Mouse (Mus musculus): ENCODE results near the gene Elavl2. TPM values are rescaled to one million over a fixed set of nuclear protein-coding genes. Genes with fewer than 3 reads are reported as not detected.

Elavl2 gene
- polyA plus RNA-seq, 1 experiment from 2014 or later, result 3.2 TPM

GRCm38 (mm10) chr4:91371819-91372215 lies 28.8 kb downstream of the Elavl2 start:
- Histone ChIP-seq H3K4me3 (ENCODE audit: control insufficient read depth in 1 of 2, insufficient read depth in 1 of 2, low read depth in 1 of 2, low read length in 2 of 2) (peak overlapping the region; percentile 63 to 65), H3K27me3 (ENCODE audit: control insufficient read depth, insufficient read depth, low read length) (peaks cover 56% of the 10 kb centered on the region), H3K9me3 (ENCODE audit: control insufficient read depth, low read length) (no peaks in the 10 kb centered on the region), H3K36me3 (ENCODE audit: control insufficient read depth, insufficient read depth, low read length) (no peaks in the 10 kb centered on the region), H3K9ac (ENCODE audit: low read length) (peak overlapping the region; percentile 55), H3K27ac (replicated peaks in 1 of 2; ENCODE audit: control insufficient read depth in 1 of 2, insufficient read depth in 1 of 2, low read depth in 2 of 2, low read length in 2 of 2) (no peak overlapping the region), H3K4me1 (ENCODE audit: control insufficient read depth in 2 of 2, insufficient read depth in 2 of 2, low read length in 2 of 2) (peaks cover 6 to 21% of the 10 kb centered on the region in 2 experiments; a peak in 3 of 4 replicates), H3K4me2 (ENCODE audit: low read length) (peak overlapping the region; percentile 99)
- WGBS, result under 1% methylated on average over 31 of the region's 44 CpGs
- peak; percentile 7; the same call in 1 of the 2 replicates for ATAC-seq (ENCODE audit: insufficient number of reproducible peaks, insufficient read depth, low FRiP score, low read depth)

- H3K4me3 ChIP-seq (ENCODE audit: control insufficient read depth in 1 of 2, insufficient read depth in 1 of 2, low read depth in 1 of 2, low read length in 2 of 2), result peak overlapping the region; percentile 63 to 65
- peak overlapping the region; percentile 55 for H3K9ac ChIP-seq (ENCODE audit: low read length)
- H3K9me3 ChIP-seq (ENCODE audit: control insufficient read depth, low read length), result no peaks in the 10 kb centered on the region
- ATAC-seq (ENCODE audit: insufficient number of reproducible peaks, insufficient read depth, low FRiP score, low read depth), result 0 out of 2 replicates have a peak, but pooled peaks have one; percentile 18
- WGBS, result under 1% methylated on average over 77 of the region's 82 CpGs
- H3K36me3 ChIP-seq (ENCODE audit: control insufficient read depth, insufficient read depth, low read length), result no peaks in the 10 kb centered on the region
- H3K27me3 ChIP-seq (ENCODE audit: control insufficient read depth, insufficient read depth, low read length), result peaks cover 56% of the 10 kb centered on the region
- no peak overlapping the region for H3K27ac ChIP-seq (replicated peaks in 1 of 2; ENCODE audit: control insufficient read depth in 1 of 2, insufficient read depth in 1 of 2, low read depth in 2 of 2, low read length in 2 of 2)
- H3K4me1 ChIP-seq (ENCODE audit: control insufficient read depth in 2 of 2, insufficient read depth in 2 of 2, low read length in 2 of 2), result peaks cover 6 to 21% of the 10 kb centered on the region in 2 experiments; a peak in 3 of 4 replicates
- peak overlapping the region; percentile 99 for H3K4me2 ChIP-seq (ENCODE audit: low read length)
These were observed 29.3 kb downstream of the Elavl2 start for GRCm38 (mm10) chr4:91371131-91371818.

GRCm38 (mm10) chr4:91365276-91365675 lies 35.3 kb downstream of the Elavl2 start:
- WGBS, result 79% methylated on average over 12 of the region's 12 CpGs
- H3K4me3 ChIP-seq (ENCODE audit: control insufficient read depth in 1 of 2, insufficient read depth in 1 of 2, low read depth in 1 of 2, low read length in 2 of 2), result no peak overlapping the region

GRCm38 (mm10) chr4:91363963-91364362 lies 36.6 kb downstream of the Elavl2 start:
- Histone ChIP-seq H3K4me3 (ENCODE audit: control insufficient read depth in 1 of 2, insufficient read depth in 1 of 2, low read depth in 1 of 2, low read length in 2 of 2) (no peak overlapping the region), H3K27me3 (ENCODE audit: control insufficient read depth, insufficient read depth, low read length) (no peaks in the 10 kb centered on the region), H3K4me1 (ENCODE audit: control insufficient read depth in 2 of 2, insufficient read depth in 2 of 2, low read length in 2 of 2) (no peaks in the 10 kb centered on the region), H3K4me2 (ENCODE audit: low read length) (no peak overlapping the region), H3K27ac (replicated peaks in 1 of 2; ENCODE audit: control insufficient read depth in 1 of 2, insufficient read depth in 1 of 2, low read depth in 2 of 2, low read length in 2 of 2) (no peak overlapping the region), H3K9ac (ENCODE audit: low read length) (no peak overlapping the region), H3K36me3 (ENCODE audit: control insufficient read depth, insufficient read depth, low read length) (no peaks in the 10 kb centered on the region), H3K9me3 (ENCODE audit: control insufficient read depth, low read length) (no peaks in the 10 kb centered on the region)
- ATAC-seq (ENCODE audit: insufficient number of reproducible peaks, insufficient read depth, low FRiP score, low read depth), result no peak
- 82% methylated on average over 4 of the region's 4 CpGs for WGBS

More at GRCm38 (mm10) chr4:91365276-91365675, 35.3 kb downstream of the Elavl2 start:
- no peak overlapping the region for H3K27ac ChIP-seq (replicated peaks in 1 of 2; ENCODE audit: control insufficient read depth in 1 of 2, insufficient read depth in 1 of 2, low read depth in 2 of 2, low read length in 2 of 2)
- H3K9me3 ChIP-seq (ENCODE audit: control insufficient read depth, low read length), result no peaks in the 10 kb centered on the region
- H3K9ac ChIP-seq (ENCODE audit: low read length), result no peak overlapping the region
- H3K36me3 ChIP-seq (ENCODE audit: control insufficient read depth, insufficient read depth, low read length), result no peaks in the 10 kb centered on the region
- no peaks in the 10 kb centered on the region for H3K4me1 ChIP-seq (ENCODE audit: control insufficient read depth in 2 of 2, insufficient read depth in 2 of 2, low read length in 2 of 2)
- no peak overlapping the region for H3K4me2 ChIP-seq (ENCODE audit: low read length)
- ATAC-seq (ENCODE audit: insufficient number of reproducible peaks, insufficient read depth, low FRiP score, low read depth), result no peak
- peaks cover 11% of the 10 kb centered on the region for H3K27me3 ChIP-seq (ENCODE audit: control insufficient read depth, insufficient read depth, low read length)

- H3K36me3 ChIP-seq (ENCODE audit: control insufficient read depth, insufficient read depth, low read length), result no peaks in the 10 kb centered on the region
- H3K9me3 ChIP-seq (ENCODE audit: control insufficient read depth, low read length), result no peaks in the 10 kb centered on the region
- H3K4me2 ChIP-seq (ENCODE audit: low read length), result no peak overlapping the region
- 62% methylated on average over 5 of the region's 5 CpGs for WGBS
- no peak overlapping the region for H3K27ac ChIP-seq (replicated peaks in 1 of 2; ENCODE audit: control insufficient read depth in 1 of 2, insufficient read depth in 1 of 2, low read depth in 2 of 2, low read length in 2 of 2)
- ATAC-seq (ENCODE audit: insufficient number of reproducible peaks, insufficient read depth, low FRiP score, low read depth), result no peak
- no peak overlapping the region for H3K4me3 ChIP-seq (ENCODE audit: control insufficient read depth in 1 of 2, insufficient read depth in 1 of 2, low read depth in 1 of 2, low read length in 2 of 2)
- H3K4me1 ChIP-seq (ENCODE audit: control insufficient read depth in 2 of 2, insufficient read depth in 2 of 2, low read length in 2 of 2), result no peaks in the 10 kb centered on the region
- H3K9ac ChIP-seq (ENCODE audit: low read length), result no peak overlapping the region
- H3K27me3 ChIP-seq (ENCODE audit: control insufficient read depth, insufficient read depth, low read length), result no peaks in the 10 kb centered on the region
These were observed 38.1 kb downstream of the Elavl2 start for GRCm38 (mm10) chr4:91362520-91362919.

- Histone ChIP-seq H3K36me3 (ENCODE audit: control insufficient read depth, insufficient read depth, low read length) (no peaks in the 10 kb centered on the region), H3K9me3 (ENCODE audit: control insufficient read depth, low read length) (no peaks in the 10 kb centered on the region), H3K4me1 (ENCODE audit: control insufficient read depth in 2 of 2, insufficient read depth in 2 of 2, low read length in 2 of 2) (no peaks in the 10 kb centered on the region), H3K9ac (ENCODE audit: low read length) (no peak overlapping the region), H3K27me3 (ENCODE audit: control insufficient read depth, insufficient read depth, low read length) (no peaks in the 10 kb centered on the region), H3K27ac (replicated peaks in 1 of 2; ENCODE audit: control insufficient read depth in 1 of 2, insufficient read depth in 1 of 2, low read depth in 2 of 2, low read length in 2 of 2) (no peak overlapping the region), H3K4me2 (ENCODE audit: low read length) (no peak overlapping the region), H3K4me3 (ENCODE audit: control insufficient read depth in 1 of 2, insufficient read depth in 1 of 2, low read depth in 1 of 2, low read length in 2 of 2) (no peak overlapping the region)
- WGBS, result 65% methylated on average over 9 of the region's 9 CpGs
- ATAC-seq (ENCODE audit: insufficient number of reproducible peaks, insufficient read depth, low FRiP score, low read depth), result no peak
These were observed 47.4 kb downstream of the Elavl2 start for GRCm38 (mm10) chr4:91353138-91353537.

GRCm38 (mm10) chr4:91349579-91349978 lies 51.0 kb downstream of the Elavl2 start:
- ATAC-seq (ENCODE audit: insufficient number of reproducible peaks, insufficient read depth, low FRiP score, low read depth), result no peak
- H3K36me3 ChIP-seq (ENCODE audit: control insufficient read depth, insufficient read depth, low read length), result no peaks in the 10 kb centered on the region
- H3K27ac ChIP-seq (replicated peaks in 1 of 2; ENCODE audit: control insufficient read depth in 1 of 2, insufficient read depth in 1 of 2, low read depth in 2 of 2, low read length in 2 of 2), result no peak overlapping the region
- 69% methylated on average over 5 of the region's 5 CpGs for WGBS
- no peak overlapping the region for H3K9ac ChIP-seq (ENCODE audit: low read length)
- no peaks in the 10 kb centered on the region for H3K9me3 ChIP-seq (ENCODE audit: control insufficient read depth, low read length)
- H3K4me2 ChIP-seq (ENCODE audit: low read length), result no peak overlapping the region
- H3K4me3 ChIP-seq (ENCODE audit: control insufficient read depth in 1 of 2, insufficient read depth in 1 of 2, low read depth in 1 of 2, low read length in 2 of 2), result no peak overlapping the region
- no peaks in the 10 kb centered on the region for H3K4me1 ChIP-seq (ENCODE audit: control insufficient read depth in 2 of 2, insufficient read depth in 2 of 2, low read length in 2 of 2)
- H3K27me3 ChIP-seq (ENCODE audit: control insufficient read depth, insufficient read depth, low read length), result no peaks in the 10 kb centered on the region

- H3K4me3 ChIP-seq (ENCODE audit: control insufficient read depth in 1 of 2, insufficient read depth in 1 of 2, low read depth in 1 of 2, low read length in 2 of 2), result no peak overlapping the region
- no peak overlapping the region for H3K27ac ChIP-seq (replicated peaks in 1 of 2; ENCODE audit: control insufficient read depth in 1 of 2, insufficient read depth in 1 of 2, low read depth in 2 of 2, low read length in 2 of 2)
- no peaks in the 10 kb centered on the region for H3K4me1 ChIP-seq (ENCODE audit: control insufficient read depth in 2 of 2, insufficient read depth in 2 of 2, low read length in 2 of 2)
- H3K9ac ChIP-seq (ENCODE audit: low read length), result no peak overlapping the region
- no peak overlapping the region for H3K4me2 ChIP-seq (ENCODE audit: low read length)
- no peaks in the 10 kb centered on the region for H3K27me3 ChIP-seq (ENCODE audit: control insufficient read depth, insufficient read depth, low read length)
- no peak for ATAC-seq (ENCODE audit: insufficient number of reproducible peaks, insufficient read depth, low FRiP score, low read depth)
- 66% methylated on average over 4 of the region's 4 CpGs for WGBS
- no peaks in the 10 kb centered on the region for H3K36me3 ChIP-seq (ENCODE audit: control insufficient read depth, insufficient read depth, low read length)
- no peaks in the 10 kb centered on the region for H3K9me3 ChIP-seq (ENCODE audit: control insufficient read depth, low read length)
These were observed 66.4 kb downstream of the Elavl2 start for GRCm38 (mm10) chr4:91334177-91334576.

Data from heart, embryonic 14.5 days (tissue).